Mouse (Mus musculus) testis, adult 2 months (tissue): ENCODE measurements around the gene Olfr483. TPM values are rescaled to one million over a fixed set of nuclear protein-coding genes. Genes with fewer than 3 reads are reported as not detected.

Source experiments
- H3K27ac ChIP-seq: fragments of 200-500 bp; 2 replicates; pipeline ENCODE4 v1.5.1; 2012; ENCODE audit warnings: low read depth, low read length; ENCODE audit not compliant: control insufficient read depth, insufficient read depth
- H3K27me3 ChIP-seq: fragments of 200-500 bp; 2 replicates; pipeline ENCODE4 v1.6.1; 2012; ENCODE audit warnings: mild to moderate bottlenecking, low read length, moderate library complexity; ENCODE audit not compliant: control insufficient read depth, insufficient read depth
- H3K36me3 ChIP-seq: fragments of 200-500 bp; 2 replicates; pipeline ENCODE4 v1.6.1; 2012; ENCODE audit warnings: mild to moderate bottlenecking, low read length; ENCODE audit not compliant: control insufficient read depth, insufficient read depth
- H3K4me1 ChIP-seq: fragments of 200-500 bp; 2 replicates; pipeline ENCODE4 v1.6.1; 2012; ENCODE audit warnings: low read length; ENCODE audit not compliant: control insufficient read depth, insufficient read depth
- H3K4me3 ChIP-seq: fragments of 200-500 bp; 2 replicates; pipeline ENCODE4 v1.5.1; 2012; ENCODE audit warnings: low read depth, mild to moderate bottlenecking, low read length, moderate library complexity, mixed read lengths; ENCODE audit not compliant: control insufficient read depth
- CTCF ChIP-seq: fragments of 200-500 bp; IDR thresholded peaks from 2 replicates; pipeline ENCODE4 v1.5.1; 2012; ENCODE audit warnings: low read depth, mild to moderate bottlenecking, inconsistent platforms, low read length, moderate library complexity; ENCODE audit not compliant: control insufficient read depth, insufficient read depth, insufficient replicate concordance
- POLR2A ChIP-seq: fragments of 200-500 bp; IDR thresholded peaks from 2 replicates; pipeline ENCODE4 v1.6.1; 2012; ENCODE audit warnings: low read depth, mild to moderate bottlenecking, inconsistent platforms, low read length, moderate library complexity; ENCODE audit not compliant: control insufficient read depth
- polyA plus RNA-seq: library from polyadenylated mRNA; depleted of rRNA; stranded (reverse); fragments of >200 nt; gene quantifications from 2 replicates; pipeline ENCODE4 v1.2.3, GENCODE M21; 2012; rRNA removed

Olfr483 gene
- not detected in 2 replicates for polyA plus RNA-seq

GRCm38 (mm10) chr7:108100549-108100948, at the start of gene Olfr483:
TSS of gene Olfr483 (plus strand) at chr7:108100849.
- no peaks in the 10 kb centered on the region for H3K4me1 ChIP-seq
- H3K36me3 ChIP-seq, result no peaks in the 10 kb centered on the region
- no peak within 1 kb of the TSS for H3K27ac ChIP-seq
- H3K4me3 ChIP-seq, result no peak within 1 kb of the TSS
- TF ChIP-seq CTCF (no peak), POLR2A (no peak)
- H3K27me3 ChIP-seq, result no peaks in the 10 kb centered on the region

- no peak within 1 kb of the TSS for H3K4me3 ChIP-seq
- no peaks in the 10 kb centered on the region for H3K4me1 ChIP-seq
- H3K36me3 ChIP-seq, result no peaks in the 10 kb centered on the region
- H3K27me3 ChIP-seq, result no peaks in the 10 kb centered on the region
- TF ChIP-seq CTCF (no peak), POLR2A (no peak)
- H3K27ac ChIP-seq, result no peak within 1 kb of the TSS
Measured at GRCm38 (mm10) chr7:108067246-108067645, 33.4 kb upstream of the Olfr483 start, which contains the start of gene Olfr480. TSS of gene Olfr480 (minus strand) at chr7:108067346.

- Histone ChIP-seq H3K36me3 (no peaks in the 10 kb centered on the region), H3K4me1 (no peaks in the 10 kb centered on the region), H3K27me3 (no peaks in the 10 kb centered on the region), H3K27ac (no peak within 1 kb of the TSS), H3K4me3 (no peak within 1 kb of the TSS)
- TF ChIP-seq CTCF (no peak), POLR2A (no peak)
Measured at GRCm38 (mm10) chr7:108079555-108079954, 21.1 kb upstream of the Olfr483 start, which contains the start of gene Olfr481. TSS of gene Olfr481 (plus strand) at chr7:108079855.

- no peaks in the 10 kb centered on the region for H3K36me3 ChIP-seq
- H3K4me1 ChIP-seq, result no peaks in the 10 kb centered on the region
- no peak within 1 kb of the TSS for H3K4me3 ChIP-seq
- TF ChIP-seq CTCF (no peak), POLR2A (no peak)
- no peak within 1 kb of the TSS for H3K27ac ChIP-seq
- no peaks in the 10 kb centered on the region for H3K27me3 ChIP-seq
Measured at GRCm38 (mm10) chr7:108097486-108097885, 3.2 kb upstream of the Olfr483 start, which contains the start of gene Olfr482. TSS of gene Olfr482 (minus strand) at chr7:108097586.

- no peak overlapping the region for H3K27ac ChIP-seq
- no peaks in the 10 kb centered on the region for H3K27me3 ChIP-seq
- no peak for TF ChIP-seq CTCF
- no peak for TF ChIP-seq POLR2A
- no peak overlapping the region for H3K4me3 ChIP-seq
- H3K4me1 ChIP-seq, result no peaks in the 10 kb centered on the region
- no peaks in the 10 kb centered on the region for H3K36me3 ChIP-seq
Measured at GRCm38 (mm10) chr7:108120681-108121080, 20.0 kb downstream of the Olfr483 start.

GRCm38 (mm10) chr7:108121416-108121815, 20.8 kb downstream of the Olfr483 start:
- H3K4me1 ChIP-seq, result no peaks in the 10 kb centered on the region
- no peak overlapping the region for H3K4me3 ChIP-seq
- no peaks in the 10 kb centered on the region for H3K27me3 ChIP-seq
- no peak for TF ChIP-seq POLR2A
- TF ChIP-seq CTCF, result no peak
- no peak overlapping the region for H3K27ac ChIP-seq
- H3K36me3 ChIP-seq, result no peaks in the 10 kb centered on the region

- no peak within 1 kb of the TSS for H3K4me3 ChIP-seq
- TF ChIP-seq POLR2A (no peak), CTCF (no peak)
- H3K27ac ChIP-seq, result no peak within 1 kb of the TSS
- no peaks in the 10 kb centered on the region for H3K27me3 ChIP-seq
- no peaks in the 10 kb centered on the region for H3K4me1 ChIP-seq
- H3K36me3 ChIP-seq, result no peaks in the 10 kb centered on the region
Measured at GRCm38 (mm10) chr7:108127349-108127748, 26.7 kb downstream of the Olfr483 start, which contains the start of gene Olfr484. TSS of gene Olfr484 (minus strand) at chr7:108127449.

Other genes starting within 250 kb of the Olfr483 start
- 0.01 TPM in 1 of 2 replicates, not detected in the other for gene Olfr472, start 202.9 kb upstream of the Olfr483 start, polyA plus RNA-seq
- gene Olfr473, start 170.4 kb upstream of the Olfr483 start, polyA plus RNA-seq, result not detected in 2 replicates
- gene Olfr474, start 146.2 kb upstream of the Olfr483 start, polyA plus RNA-seq, result not detected in 2 replicates
- not detected in 2 replicates for gene Olfr476, start 136.0 kb upstream of the Olfr483 start, polyA plus RNA-seq
- gene Olfr477, start 114.2 kb upstream of the Olfr483 start, polyA plus RNA-seq, result not detected in 2 replicates
- not detected in 2 replicates for gene Olfr478, start 66.9 kb upstream of the Olfr483 start, polyA plus RNA-seq
- not detected in 2 replicates for gene Olfr479, start 50.2 kb upstream of the Olfr483 start, polyA plus RNA-seq
- not detected in 2 replicates for gene Olfr480, start 33.5 kb upstream of the Olfr483 start, polyA plus RNA-seq
- not detected in 2 replicates for gene Olfr481, start 21.0 kb upstream of the Olfr483 start, polyA plus RNA-seq
- gene Olfr482, start 3.3 kb upstream of the Olfr483 start, polyA plus RNA-seq, result not detected in 2 replicates
- not detected in 2 replicates for gene Olfr484, start 26.6 kb downstream of the Olfr483 start, polyA plus RNA-seq
- gene Olfr485, start 59.0 kb downstream of the Olfr483 start, polyA plus RNA-seq, result not detected in 2 replicates
- not detected in 2 replicates for gene Olfr486, start 71.9 kb downstream of the Olfr483 start, polyA plus RNA-seq
- not detected in 2 replicates for gene Olfr487, start 113.8 kb downstream of the Olfr483 start, polyA plus RNA-seq
- not detected in 2 replicates for gene Olfr488, start 157.5 kb downstream of the Olfr483 start, polyA plus RNA-seq
- gene Olfr490, start 188.1 kb downstream of the Olfr483 start, polyA plus RNA-seq, result not detected in 2 replicates
- not detected in 2 replicates for gene Olfr491, start 212.6 kb downstream of the Olfr483 start, polyA plus RNA-seq
- not detected in 2 replicates for gene Olfr492, start 222.8 kb downstream of the Olfr483 start, polyA plus RNA-seq
- gene Olfr493, start 246.1 kb downstream of the Olfr483 start, polyA plus RNA-seq, result not detected in 2 replicates